Mouse (Mus musculus) cerebellum, adult 2 months (tissue): ENCODE data around the gene Cenps. TPM values are rescaled to one million over a fixed set of nuclear protein-coding genes. Genes with fewer than 3 reads are reported as not detected.

Experiments
- DNase-seq, 2 experiments: peaks; one replicate each; pipeline ENCODE4 v3.0.0; 2021
- H3K27ac ChIP-seq: fragments of 200-500 bp; 2 replicates; pipeline ENCODE4 v1.5.1; 2012; ENCODE audit warnings: low read length, control low read depth, inconsistent platforms; ENCODE audit not compliant: insufficient read depth
- H3K27me3 ChIP-seq: fragments of 200-500 bp; 2 replicates; pipeline ENCODE4 v1.6.1; 2012; ENCODE audit warnings: inconsistent platforms, mild to moderate bottlenecking, low read length, moderate library complexity; ENCODE audit not compliant: control insufficient read depth, insufficient read depth
- H3K4me1 ChIP-seq: fragments of 200-500 bp; 2 replicates; pipeline ENCODE4 v1.6.1; 2011; ENCODE audit warnings: low read length; ENCODE audit not compliant: control insufficient read depth, insufficient read depth
- H3K4me3 ChIP-seq: fragments of 200-500 bp; replicated peaks from 2 replicates; pipeline ENCODE3; 2011; ENCODE audit warnings: mild to moderate bottlenecking, low read depth, low read length, control low read depth; ENCODE audit not compliant: insufficient read depth
- CTCF ChIP-seq: fragments of 200-500 bp; IDR thresholded peaks from 2 replicates; pipeline ENCODE4 v1.5.1; 2011; ENCODE audit warnings: low read depth, mild to moderate bottlenecking, control low read depth, low read length, moderate library complexity, borderline replicate concordance; ENCODE audit not compliant: insufficient read depth
- POLR2A ChIP-seq: fragments of 200-500 bp; IDR thresholded peaks from 2 replicates; pipeline ENCODE4 v1.6.1; 2011; ENCODE audit warnings: low read length, control low read depth, borderline replicate concordance; ENCODE audit not compliant: insufficient read depth
- WGBS: fragments of 180-500 bp; shearing (Covaris S2); methylation state at CpG from one replicate; pipeline ENCODE4 v1.1.7; 2018; 5-methylcytosine and 5-hydroxymethylcytosine counted together
- polyA plus RNA-seq: library from polyadenylated mRNA; depleted of rRNA; stranded (reverse); fragments of >200 nt; gene quantifications from 2 replicates; pipeline ENCODE4 v1.2.3, GENCODE M21; 2012; rRNA removed

Gene Cenps
- polyA plus RNA-seq, 1 experiment, result 6.3 TPM

DNA sequence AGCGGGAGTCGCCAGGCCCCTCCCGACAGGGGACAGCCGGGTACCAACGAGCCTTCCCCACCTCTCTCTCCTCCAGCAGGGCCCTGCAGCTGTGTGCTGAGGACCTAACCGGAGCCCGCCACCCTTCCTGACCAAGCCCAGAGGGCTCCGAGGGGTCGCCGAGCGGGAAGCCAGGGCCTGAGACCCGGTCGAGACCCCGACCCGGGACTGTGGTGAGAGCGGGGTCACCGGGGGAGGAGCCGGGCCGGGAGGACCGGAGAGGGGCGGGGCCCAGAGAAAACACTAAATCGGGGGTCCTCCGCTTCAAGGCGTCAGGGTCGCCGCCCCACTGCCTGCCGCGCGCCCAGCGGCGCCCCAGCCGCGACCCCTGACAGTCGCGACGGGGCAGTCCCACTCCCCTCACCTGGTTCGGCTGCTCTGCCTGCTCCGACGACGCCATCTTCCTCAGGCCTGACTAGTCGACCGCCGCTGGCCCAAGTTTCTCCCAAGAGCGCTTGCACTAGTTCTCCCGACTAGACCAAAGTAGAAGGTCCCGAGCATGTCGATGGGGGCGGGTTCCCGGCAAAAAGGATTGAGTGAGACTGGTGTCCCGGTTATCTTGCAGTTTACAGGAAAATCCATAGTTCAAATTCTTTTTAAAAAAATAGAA lies 37.9 kb downstream of the Cenps start, which contains the start of gene Pex14:
Gene Pex14 (minus strand): TSS at position 508 of the 649 bp plus-strand sequence.
- Histone ChIP-seq H3K4me3 (peak within 1 kb of the TSS; percentile 53), H3K4me1 (peaks cover 8% of the 10 kb centered on the region; the same call in 1 of the 2 replicates), H3K27me3 (no peaks in the 10 kb centered on the region), H3K27ac (no peak within 1 kb of the TSS)
- TF ChIP-seq POLR2A (0 out of 2 replicates have a peak, but pooled peaks have one; percentile 41), CTCF (no peak)
- WGBS, result under 1% methylated on average over 50 of the region's 50 CpGs
- DNase-seq, result peak; percentile 92

DNA sequence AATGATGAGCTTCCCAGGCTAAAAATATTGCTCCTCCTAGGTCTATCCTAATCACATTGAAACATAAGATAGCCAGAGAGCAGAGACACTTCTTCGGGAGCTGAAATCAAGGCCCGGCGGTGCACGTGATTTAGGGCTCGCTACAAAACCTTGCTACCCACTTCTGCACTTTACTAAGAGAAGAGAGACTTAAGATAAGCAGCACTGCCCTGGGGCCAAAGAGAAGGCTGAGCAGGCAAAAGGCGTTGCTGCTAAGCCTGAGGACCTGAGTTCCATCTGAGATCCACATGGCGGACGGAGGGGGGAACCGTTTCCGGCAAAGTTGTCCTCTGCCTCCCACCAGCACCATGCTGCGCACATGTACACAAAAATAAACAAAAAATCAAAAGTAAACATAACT lies 38.9 kb downstream of the Cenps start:
- WGBS, result 13% methylated on average over 11 of the region's 11 CpGs
- no peaks in the 10 kb centered on the region for H3K27me3 ChIP-seq
- peak overlapping the region; percentile 53 for H3K4me3 ChIP-seq
- no peak overlapping the region for H3K27ac ChIP-seq
- no peak for DNase-seq
- TF ChIP-seq CTCF (no peak), POLR2A (no peak)
- peaks cover 8% of the 10 kb centered on the region; the same call in 1 of the 2 replicates for H3K4me1 ChIP-seq

DNA sequence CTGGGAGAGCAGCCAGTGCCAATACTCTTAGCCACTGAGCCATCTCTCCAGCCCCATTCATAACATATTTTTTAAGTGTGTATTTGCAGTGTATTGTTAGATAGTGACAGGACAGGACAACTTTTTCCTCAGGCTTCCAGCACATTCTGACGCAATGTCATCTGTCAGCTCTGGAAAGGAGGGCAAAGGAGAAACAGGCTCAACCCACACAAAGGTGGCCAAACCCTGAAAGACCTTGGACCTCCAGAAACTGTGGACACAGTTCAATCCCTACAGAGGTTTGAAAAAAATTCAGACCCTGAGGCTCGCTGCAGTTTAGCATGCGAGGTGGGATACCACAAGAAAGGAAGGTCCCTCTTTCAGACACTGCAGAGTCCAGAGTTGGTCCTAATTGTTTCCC lies 39.5 kb downstream of the Cenps start:
- Histone ChIP-seq H3K4me3 (no peak overlapping the region), H3K27ac (no peak overlapping the region), H3K4me1 (peaks cover 8% of the 10 kb centered on the region; the same call in 1 of the 2 replicates), H3K27me3 (no peaks in the 10 kb centered on the region)
- DNase-seq, result no peak
- 74% methylated on average over 3 of the region's 3 CpGs for WGBS
- TF ChIP-seq CTCF, result no peak
- no peak for TF ChIP-seq POLR2A

DNA sequence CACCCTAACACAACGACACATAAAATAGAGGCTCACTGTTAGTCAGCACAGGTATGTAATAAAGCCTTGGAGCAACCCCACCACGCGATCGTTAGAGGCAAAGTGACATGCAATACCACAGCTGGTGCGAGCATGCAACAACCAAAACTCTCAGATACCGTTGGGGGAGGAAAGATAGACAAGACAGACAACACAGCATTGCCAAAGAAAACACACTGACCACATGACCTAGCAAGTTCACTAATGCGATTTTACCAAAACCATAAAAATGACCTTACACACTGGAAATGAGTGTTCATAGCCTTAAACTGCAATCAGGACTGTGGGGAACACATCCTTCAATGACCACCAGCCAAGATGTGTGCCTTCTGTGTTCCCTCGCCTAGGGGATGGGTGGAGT lies 46.1 kb downstream of the Cenps start:
- no peaks in the 10 kb centered on the region for H3K4me1 ChIP-seq
- WGBS, result 92% methylated on average over 8 of the region's 8 CpGs
- H3K27ac ChIP-seq, result no peak overlapping the region
- TF ChIP-seq CTCF (no peak), POLR2A (no peak)
- no peak for DNase-seq
- no peak overlapping the region for H3K4me3 ChIP-seq
- H3K27me3 ChIP-seq, result no peaks in the 10 kb centered on the region

DNA sequence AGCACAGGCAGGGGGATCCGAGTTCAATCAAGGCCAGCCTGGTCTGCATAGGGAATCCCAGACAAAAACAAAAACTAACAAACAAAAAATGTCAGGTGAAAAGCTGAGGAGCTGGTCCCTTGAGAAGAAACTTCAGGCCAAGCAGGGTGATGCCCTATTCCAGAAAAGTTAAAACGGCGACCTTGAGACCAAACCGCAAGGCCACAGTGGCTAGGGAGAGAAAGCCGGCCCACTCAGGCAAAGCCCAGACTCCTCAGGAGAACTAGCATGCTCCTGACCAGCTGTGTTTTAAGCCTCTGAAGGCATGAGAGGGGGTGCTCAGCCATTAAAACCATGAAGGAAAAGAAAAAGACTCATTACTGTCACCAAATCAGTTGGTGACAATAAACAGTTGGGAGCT lies 52.0 kb downstream of the Cenps start:
- Histone ChIP-seq H3K27me3 (no peaks in the 10 kb centered on the region), H3K27ac (no peak overlapping the region), H3K4me3 (no peak overlapping the region), H3K4me1 (peaks cover 18% of the 10 kb centered on the region)
- no peak for DNase-seq
- TF ChIP-seq CTCF, result no peak
- TF ChIP-seq POLR2A, result no peak
- 81% methylated on average over 5 of the region's 5 CpGs for WGBS

DNA sequence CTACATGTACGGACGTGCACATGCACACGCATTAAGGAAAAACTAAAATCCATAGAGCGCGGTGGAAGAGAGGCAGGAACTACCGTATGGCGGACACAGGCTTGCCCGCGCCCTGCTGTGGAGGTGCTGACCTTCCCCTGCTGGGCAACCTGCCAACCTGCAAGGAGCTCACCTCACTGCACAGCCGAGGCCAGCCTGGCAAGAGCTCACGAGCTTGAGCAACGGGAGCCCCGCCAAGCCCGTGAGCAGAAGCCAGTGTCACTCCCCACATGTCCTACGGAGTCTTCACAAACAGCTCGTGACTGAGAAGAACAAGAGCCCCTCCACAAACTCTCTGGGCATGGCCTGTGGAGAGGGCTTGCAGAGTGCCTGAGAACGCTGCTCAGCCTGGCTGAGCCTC lies 55.9 kb downstream of the Cenps start:
- peaks cover 18% of the 10 kb centered on the region for H3K4me1 ChIP-seq
- H3K4me3 ChIP-seq, result peak overlapping the region; percentile 56
- H3K27me3 ChIP-seq, result no peaks in the 10 kb centered on the region
- WGBS, result 4% methylated on average over 17 of the region's 17 CpGs
- peak; percentile 89 to 92 for DNase-seq
- H3K27ac ChIP-seq, result no peak overlapping the region
- no peak for TF ChIP-seq POLR2A
- TF ChIP-seq CTCF, result no peak

DNA sequence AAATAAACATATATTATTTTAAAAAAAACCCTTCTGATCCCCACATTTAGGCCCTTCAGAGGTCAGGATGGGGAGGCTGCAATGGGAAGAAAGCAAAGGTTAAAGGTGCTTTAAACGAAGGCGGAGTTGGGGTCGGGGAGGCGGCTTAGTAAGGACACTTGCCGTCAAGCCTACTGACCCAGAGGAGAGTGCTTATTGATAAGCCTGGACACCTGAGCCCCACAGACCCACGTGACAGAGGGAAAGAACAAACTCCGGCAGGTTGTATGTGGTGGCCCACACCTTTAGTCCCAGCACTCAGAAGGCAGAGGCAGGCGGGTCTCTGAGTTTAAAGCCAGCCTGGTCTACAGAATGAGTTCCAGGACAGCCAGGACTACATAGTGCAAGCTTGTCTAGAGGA lies 57.3 kb downstream of the Cenps start:
- Histone ChIP-seq H3K4me1 (peaks cover 24% of the 10 kb centered on the region), H3K27me3 (no peaks in the 10 kb centered on the region), H3K4me3 (no peak overlapping the region), H3K27ac (no peak overlapping the region)
- TF ChIP-seq POLR2A, result no peak
- 95% methylated on average over 8 of the region's 8 CpGs for whole genome bisulfite sequencing
- no peak for DNase-seq

DNA sequence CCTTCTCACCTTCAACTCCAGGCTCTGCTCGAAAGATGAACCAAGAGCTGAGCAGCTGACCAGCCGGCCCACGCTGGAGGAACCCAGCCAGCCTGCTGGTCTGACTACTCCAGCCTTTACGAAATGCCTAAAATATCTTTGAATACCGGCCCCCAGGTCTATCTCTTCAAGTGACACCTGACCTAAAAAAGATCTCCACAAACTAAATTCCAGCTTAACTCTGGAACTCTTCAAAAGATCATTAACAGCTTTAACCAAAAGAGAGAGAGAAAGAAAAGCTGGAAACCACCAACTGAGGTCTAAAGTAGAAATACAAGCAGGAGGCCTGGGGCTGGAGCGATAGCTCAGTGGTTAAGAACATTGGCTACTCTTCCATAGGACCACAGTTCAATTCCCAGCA lies 57.8 kb downstream of the Cenps start:
- no peak for TF ChIP-seq POLR2A
- TF ChIP-seq CTCF, result no peak
- Histone ChIP-seq H3K27me3 (no peaks in the 10 kb centered on the region), H3K4me1 (peaks cover 24% of the 10 kb centered on the region), H3K4me3 (no peak overlapping the region), H3K27ac (no peak overlapping the region)
- DNase-seq, result no peak
- 93% methylated on average over 6 of the region's 6 CpGs for WGBS

DNA sequence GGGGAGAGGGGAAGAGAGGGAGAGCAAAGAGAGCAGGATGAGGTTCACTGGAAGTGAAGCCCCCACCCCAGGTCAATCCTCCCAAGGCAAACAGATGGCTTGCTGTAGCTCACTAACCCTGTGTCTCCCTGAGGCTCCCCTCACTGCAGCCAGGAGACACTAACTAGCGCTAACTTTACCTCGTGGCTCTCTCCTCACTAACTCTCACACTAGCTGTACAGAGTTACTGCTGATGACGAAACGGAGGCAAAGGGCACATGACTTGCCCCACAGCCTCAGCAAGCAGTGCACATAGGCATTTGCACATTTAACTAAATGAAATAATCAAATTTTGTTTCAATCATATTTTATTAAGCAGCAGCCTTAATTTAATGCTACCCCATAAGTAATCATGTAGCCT lies 59.2 kb downstream of the Cenps start:
- Histone ChIP-seq H3K4me1 (peaks cover 24% of the 10 kb centered on the region), H3K4me3 (no peak overlapping the region), H3K27me3 (no peaks in the 10 kb centered on the region), H3K27ac (no peak overlapping the region)
- no peak for DNase-seq
- TF ChIP-seq POLR2A (no peak), CTCF (no peak)
- 81% methylated on average over 4 of the region's 4 CpGs for WGBS

Other genes with a start within 250 kb of the Cenps start
- 48.5 and 52.5 TPM in 2 replicates for gene Pex14, start 37.8 kb downstream of the Cenps start, polyA plus RNA-seq
- gene Dffa, start 33.5 kb downstream of the Cenps start, polyA plus RNA-seq, result 60.3 and 72.7 TPM in 2 replicates
- 0.17 and 0.29 TPM in 2 replicates for gene Cort, start 10.9 kb downstream of the Cenps start, polyA plus RNA-seq
- gene Pgd, start 29.1 kb upstream of the Cenps start, polyA plus RNA-seq, result 52.3 and 53.3 TPM in 2 replicates
- gene Kif1b, start 170.1 kb upstream of the Cenps start, polyA plus RNA-seq, result 254 and 264 TPM in 2 replicates